In the genomic region with DNA sequence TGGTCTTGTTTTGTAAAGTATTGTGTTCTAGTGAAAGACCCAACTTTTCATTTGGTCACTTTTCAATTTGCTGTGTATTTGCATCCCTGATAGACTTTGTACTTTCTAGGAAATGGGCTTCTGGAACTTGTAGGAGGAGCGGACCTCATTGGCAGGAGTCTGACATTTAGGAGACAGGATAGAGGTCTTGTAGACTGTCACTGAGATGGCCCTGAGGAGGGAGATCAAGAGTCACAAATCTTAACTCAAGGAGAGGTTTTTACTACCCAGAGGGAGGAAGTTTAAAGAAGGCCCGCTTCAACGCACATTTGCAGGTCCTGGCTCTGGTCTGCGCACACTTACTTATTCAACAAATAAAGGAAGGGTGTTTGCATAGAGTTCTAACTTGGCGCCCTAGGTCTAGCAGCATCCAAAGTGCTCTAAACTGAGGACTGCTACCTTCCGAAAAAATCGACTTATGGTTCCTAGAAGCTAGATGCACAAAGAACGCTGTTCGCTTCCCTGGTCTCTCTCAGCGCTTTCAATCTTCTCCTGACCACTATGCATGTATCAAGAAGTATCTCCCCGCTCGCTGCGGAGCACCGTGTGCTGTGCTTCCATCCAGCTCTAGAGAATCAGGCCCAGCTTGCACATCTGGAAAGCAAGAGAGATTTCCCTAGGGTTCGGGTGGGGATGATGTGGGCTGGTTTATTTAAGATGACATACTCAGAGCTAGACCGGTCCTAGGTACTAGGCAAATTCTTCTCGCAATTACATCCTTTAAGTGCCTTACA, we compare ENCODE assay signal across 8 mouse cellular contexts. TPM values are rescaled to one million over a fixed set of nuclear protein-coding genes. Genes with fewer than 3 reads are reported as not detected.
DNase-seq lines count a peak whose midpoint lies in the region; ATAC-seq and TF ChIP-seq lines count a peak whose summit lies in the region.

No protein-coding gene starts in this region.

- 0 out of 2 replicates have a peak, but pooled peaks cover 11% of the 10 kb centered on the region for H3K27me3 ChIP-seq in heart, embryonic 14.5 days (ENCODE audit: control insufficient read depth, insufficient read depth, low read length)
- H3K27me3 ChIP-seq in limb, embryonic 13.5 days, result peaks cover 12% of the 10 kb centered on the region

- H3K4me3 ChIP-seq in lung, adult 2 months (replicated peaks; ENCODE audit: extremely low read depth, low read depth, low read length), result peak overlapping the region; percentile 10
- H3K4me3 ChIP-seq in heart, embryonic 14.5 days (ENCODE audit: control insufficient read depth in 1 of 2, insufficient read depth in 1 of 2, low read depth in 1 of 2, low read length in 2 of 2), result peak overlapping the region; percentile 82 to 95
- H3K4me3 ChIP-seq in limb, embryonic 13.5 days, result peak overlapping the region; percentile 87

- H3K27ac ChIP-seq in heart, embryonic 14.5 days (replicated peaks in 1 of 2; ENCODE audit: control insufficient read depth in 1 of 2, insufficient read depth in 1 of 2, low read depth in 2 of 2, low read length in 2 of 2), result no peak overlapping the region
- H3K27ac ChIP-seq in limb, embryonic 13.5 days, result no peak overlapping the region

- H3K9ac ChIP-seq in heart, embryonic 14.5 days (ENCODE audit: low read length), result peak overlapping the region; percentile 89
- peak overlapping the region; percentile 92 for H3K9ac ChIP-seq in limb, embryonic 13.5 days

- no peak for TF ChIP-seq CTCF in lung, adult 2 months (IDR thresholded peaks at IDR 0.05; ENCODE audit: insufficient read depth, low read length)

- ATAC-seq in heart, embryonic 14.5 days (ENCODE audit: insufficient number of reproducible peaks, insufficient read depth, low FRiP score, low read depth), result no peak
- peak; percentile 24 for ATAC-seq in limb, embryonic 13.5 days (ENCODE audit: low FRiP score, low read depth)

- peaks cover 11% of the 10 kb centered on the region for H3K4me1 ChIP-seq in lung, adult 2 months (ENCODE audit: control insufficient read depth, insufficient read depth, low read length)
- H3K4me1 ChIP-seq in heart, embryonic 14.5 days (ENCODE audit: control insufficient read depth in 2 of 2, insufficient read depth in 2 of 2, low read length in 2 of 2), result peaks cover 10 to 29% of the 10 kb centered on the region in 2 experiments
- H3K4me1 ChIP-seq in limb, embryonic 13.5 days, result peaks cover 29% of the 10 kb centered on the region

- peak overlapping the region; percentile 93 for H3K4me2 ChIP-seq in heart, embryonic 14.5 days (ENCODE audit: low read length)
- H3K4me2 ChIP-seq in limb, embryonic 13.5 days (replicated peaks), result peak overlapping the region; percentile 78

- H3K9me3 ChIP-seq in heart, embryonic 14.5 days (ENCODE audit: control insufficient read depth, low read length), result no peaks in the 10 kb centered on the region
- no peaks in the 10 kb centered on the region for H3K9me3 ChIP-seq in limb, embryonic 13.5 days

- peaks cover 8% of the 10 kb centered on the region for H3K36me3 ChIP-seq in heart, embryonic 14.5 days (ENCODE audit: control insufficient read depth, insufficient read depth, low read length)
- H3K36me3 ChIP-seq in limb, embryonic 13.5 days, result peaks cover 10% of the 10 kb centered on the region

- DNase-seq in lung, adult 2 months, result no peak
- no peak for DNase-seq in lung, adult 18-20 months
- DNase-seq in brain, adult 2 months (ENCODE audit: low read depth, low spot score), result peak; percentile 45
- peak; percentile 35 for DNase-seq in retina, postnatal 1 day
- no peak for DNase-seq in cerebellum, adult 11-12 months
- no peak for DNase-seq in thymus, postnatal 10 days (ENCODE audit: low spot score in 2 of 2)

- 9% methylated on average over 17 of the region's 17 CpGs for WGBS in lung, adult 2 months
- WGBS in heart, embryonic 14.5 days, result 10% methylated on average over 17 of the region's 17 CpGs
- 7% methylated on average over 17 of the region's 17 CpGs for WGBS in limb, embryonic 13.5 days

- no peak for TF ChIP-seq POLR2A in lung, adult 2 months (IDR thresholded peaks at IDR 0.05; ENCODE audit: borderline replicate concordance, extremely low read depth, low read depth, low read length)

RNA-seq across cellular contexts. Expression of a gene that starts 0.9 kb away (rescaled TPM):
- polyA plus RNA-seq in lung, adult 2 months (2012; rRNA removed), result 56.5 and 64.3 TPM in 2 replicates
- polyA plus RNA-seq in heart, embryonic 14.5 days (2014; fragmentation: Nextera tagmentation; extraction: Ambion mirVana), result 87.2 and 88.5 TPM in 2 replicates
- polyA plus RNA-seq in limb, embryonic 13.5 days (2015; fragmentation: Nextera tagmentation; extraction: Ambion mirVana), result 104 and 105 TPM in 2 replicates

RNA-seq across cellular contexts. Expression of a gene that starts 24.7 kb away (rescaled TPM):
- polyA plus RNA-seq in lung, adult 2 months (2012; rRNA removed), result 31.7 and 33.2 TPM in 2 replicates
- polyA plus RNA-seq in heart, embryonic 14.5 days (2014; fragmentation: Nextera tagmentation; extraction: Ambion mirVana), result 5.2 and 6.7 TPM in 2 replicates
- 16.1 and 16.4 TPM in 2 replicates for polyA plus RNA-seq in limb, embryonic 13.5 days (2015; fragmentation: Nextera tagmentation; extraction: Ambion mirVana)

RNA-seq across cellular contexts. Expression of a gene that starts 25.1 kb away (rescaled TPM):
- polyA plus RNA-seq in lung, adult 2 months (2012; rRNA removed), result 45.3 and 67.2 TPM in 2 replicates
- polyA plus RNA-seq in heart, embryonic 14.5 days (2014; fragmentation: Nextera tagmentation; extraction: Ambion mirVana), result 40.4 and 43.8 TPM in 2 replicates
- 113 and 122 TPM in 2 replicates for polyA plus RNA-seq in limb, embryonic 13.5 days (2015; fragmentation: Nextera tagmentation; extraction: Ambion mirVana)

RNA-seq across cellular contexts. Expression of a gene that starts 42.9 kb away (rescaled TPM):
- not detected in 2 replicates for polyA plus RNA-seq in lung, adult 2 months (2012; rRNA removed)
- not detected in 2 replicates for polyA plus RNA-seq in heart, embryonic 14.5 days (2014; fragmentation: Nextera tagmentation; extraction: Ambion mirVana)
- not detected in 2 replicates for polyA plus RNA-seq in limb, embryonic 13.5 days (2015; fragmentation: Nextera tagmentation; extraction: Ambion mirVana)

RNA-seq across cellular contexts. Expression of a gene that starts 44.1 kb away (rescaled TPM):
- polyA plus RNA-seq in lung, adult 2 months (2012; rRNA removed), result not detected in 2 replicates
- not detected in 2 replicates for polyA plus RNA-seq in heart, embryonic 14.5 days (2014; fragmentation: Nextera tagmentation; extraction: Ambion mirVana)
- not detected in 2 replicates for polyA plus RNA-seq in limb, embryonic 13.5 days (2015; fragmentation: Nextera tagmentation; extraction: Ambion mirVana)

Comparison
In these comparisons a context has a peak if more than half of its experiments do, and no peak if none do; other contexts are left out.
1. DNase-seq: peak in brain, adult 2 months (single experiment) and retina, postnatal 1 day (single experiment); none in lung, adult 2 months (single experiment), lung, adult 18-20 months (0 of 2), cerebellum, adult 11-12 months (single experiment) and thymus, postnatal 10 days (0 of 2).
2. H3K4me3 ChIP-seq: peak in every context shown above with its lines; median percentile 88 in heart, embryonic 14.5 days; 87 in limb, embryonic 13.5 days; 10 in lung, adult 2 months.